Comparison of ENCODE assay signal across 31 mouse cellular contexts in the genomic region with DNA sequence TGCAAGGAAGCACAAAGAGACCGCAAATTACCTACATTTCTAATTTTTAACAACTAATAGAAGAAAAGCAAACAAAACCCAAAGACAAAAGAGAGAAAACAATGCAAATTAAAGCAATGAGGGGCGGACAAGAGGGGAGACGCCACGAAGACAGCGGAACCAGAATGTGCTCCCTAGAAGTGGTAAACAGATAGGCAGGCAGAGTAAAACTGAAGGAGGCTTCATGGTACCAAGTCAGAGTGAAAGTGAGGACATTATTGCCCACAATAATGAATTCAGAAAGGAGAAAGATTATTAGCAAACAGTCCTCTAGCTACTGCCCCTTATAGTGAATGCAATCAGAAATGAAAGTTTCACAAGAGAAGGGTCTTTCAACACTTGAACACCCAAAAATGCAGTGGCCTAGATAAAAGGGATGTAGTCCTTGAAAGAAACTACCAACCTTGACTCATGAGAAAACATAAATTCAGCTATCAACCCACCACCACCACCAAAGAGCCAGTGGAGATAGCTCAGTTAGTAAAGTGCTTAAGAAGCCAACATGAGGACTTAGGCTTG. TPM values are rescaled to one million over a fixed set of nuclear protein-coding genes. Genes with fewer than 3 reads are reported as not detected.
A peak's percentile ranks its signal among the peaks of the same experiment; 100 is the strongest.
DNase-seq lines count a peak whose midpoint lies in the region; ATAC-seq and TF ChIP-seq lines count a peak whose summit lies in the region.
"Had no signal": no experiment of that assay in that cellular context is flagged by ENCODE, and none has a peak within 500 bp of the region (broad histone marks: within the 10 kb centered on the region; RNA-seq: fewer than 3 reads in every experiment).

No protein-coding gene starts in this region.

- H3K4me2 ChIP-seq in CH12.LX (ENCODE audit: insufficient read depth, low read depth, poor library complexity, severe bottlenecking): peak overlapping the region; percentile 93
- no peak overlapping the region for H3K4me2 ChIP-seq in kidney, embryonic 15.5 days
- H3K4me2 ChIP-seq: embryonic facial prominence, embryonic 15.5 days; hindbrain, embryonic 15.5 days; intestine, embryonic 15.5 days; limb, embryonic 15.5 days; liver, embryonic 13.5 days; midbrain, embryonic 12.5 days; neural tube, embryonic 13.5 days had no signal

- H3K27ac ChIP-seq in CH12.LX (ENCODE audit: insufficient read depth, low read depth): peak overlapping the region; percentile 75
- no peak overlapping the region for H3K27ac ChIP-seq in kidney, embryonic 15.5 days
- H3K27ac ChIP-seq: embryonic facial prominence, embryonic 10.5 days; embryonic facial prominence, embryonic 15.5 days; hindbrain, embryonic 10.5 days; hindbrain, embryonic 15.5 days; intestine, embryonic 15.5 days; kidney, postnatal 0 days; limb, embryonic 10.5 days; limb, embryonic 15.5 days; liver, embryonic 13.5 days; macrophage; midbrain, embryonic 12.5 days; neural tube, embryonic 13.5 days had no signal

- ATAC-seq in inflammation-experienced regulatory T-cells, adult 6 months: peak; percentile 51
- ATAC-seq in kidney, embryonic 15.5 days (replicated peaks; ENCODE audit: low FRiP score): no peak
- ATAC-seq: forebrain, embryonic 14.5 days; intestine, embryonic 15.5 days; lung, postnatal 0 days had no signal

- no peak; the same call in 1 of the 2 replicates for TF ChIP-seq EP300 in CH12.LX (IDR thresholded peaks at IDR 0.05; ENCODE audit: low read length)

- in situ Hi-C loops in CH12.LX (cut with MboI; ENCODE audit: low pct_ligation_motif_present, low pct_unique_long_range_greater_than_20kb, low sequenced_read_pairs): no loop called here

- DNase-seq in heart, adult 11 months: peak; percentile 8
- DNase-seq in heart, adult 18-20 months: no peak
- no peak for DNase-seq in CH12.LX (ENCODE audit: extremely low read depth)
- DNase-seq in adrenal gland, postnatal 14 days: no peak
- no peak for DNase-seq in gastrocnemius, adult 18-20 months (ENCODE audit: low spot score)
- DNase-seq: adrenal gland, postnatal 10 days; cerebellum, adult 11 months; cerebellum, adult 9-11 months; gastrocnemius, postnatal 36 days; heart, postnatal 14 days; kidney, adult 2 months; layer of hippocampus, postnatal 36 days; liver, embryonic 13.5 days; lung, adult 18-20 months; thymus, postnatal 14 days had no signal

- 89% methylated on average over 5 of the region's 5 CpGs for WGBS in kidney, embryonic 15.5 days

- H3K4me1 ChIP-seq in CH12.LX (ENCODE audit: control insufficient read depth in 1 of 2, insufficient read depth in 2 of 2): peaks cover 14 to 88% of the 10 kb centered on the region in 2 experiments
- H3K4me1 ChIP-seq in kidney, embryonic 15.5 days: no peaks in the 10 kb centered on the region
- H3K4me1 ChIP-seq: embryonic facial prominence, embryonic 10.5 days; embryonic facial prominence, embryonic 15.5 days; hindbrain, embryonic 10.5 days; hindbrain, embryonic 15.5 days; intestine, embryonic 15.5 days; limb, embryonic 10.5 days; limb, embryonic 15.5 days; liver, embryonic 13.5 days; midbrain, embryonic 12.5 days; neural tube, embryonic 13.5 days had no signal

- peaks cover 18% of the 10 kb centered on the region for H3K9me3 ChIP-seq in CH12.LX (replicated peaks; ENCODE audit: low read length)
- H3K9me3 ChIP-seq in kidney, embryonic 15.5 days (replicated peaks): no peaks in the 10 kb centered on the region
- H3K9me3 ChIP-seq: embryonic facial prominence, embryonic 15.5 days; hindbrain, embryonic 15.5 days; intestine, embryonic 15.5 days; limb, embryonic 10.5 days; limb, embryonic 15.5 days; liver, embryonic 13.5 days; midbrain, embryonic 12.5 days had no signal

- peaks cover 91% of the 10 kb centered on the region for H3K79me2 ChIP-seq in CH12.LX (replicated peaks; ENCODE audit: control insufficient read depth, extremely low read depth, insufficient read depth, poor library complexity, severe bottlenecking)

- peaks cover 25 to 63% of the 10 kb centered on the region in 2 experiments for H3K36me3 ChIP-seq in CH12.LX (replicated peaks in 1 of 2; ENCODE audit: control insufficient read depth in 1 of 2, insufficient read depth in 1 of 2, low read length in 1 of 2)
- H3K36me3 ChIP-seq in kidney, embryonic 15.5 days: no peaks in the 10 kb centered on the region
- H3K36me3 ChIP-seq: embryonic facial prominence, embryonic 10.5 days; embryonic facial prominence, embryonic 15.5 days; hindbrain, embryonic 10.5 days; hindbrain, embryonic 15.5 days; intestine, embryonic 15.5 days; limb, embryonic 10.5 days; limb, embryonic 15.5 days; liver, embryonic 13.5 days; midbrain, embryonic 12.5 days; neural tube, embryonic 13.5 days had no signal

- dilution Hi-C loops in CH12.LX (cut with MboI; ENCODE audit: extremely low pct_ligation_motif_present, extremely low pct_unique_long_range_greater_than_20kb, low sequenced_read_pairs): no loop called here

- no peaks in the 10 kb centered on the region for H3K27me3 ChIP-seq in CH12.LX (replicated peaks)
- H3K27me3 ChIP-seq in kidney, embryonic 15.5 days: no peaks in the 10 kb centered on the region
- H3K27me3 ChIP-seq: embryonic facial prominence, embryonic 15.5 days; hindbrain, embryonic 15.5 days; intestine, embryonic 15.5 days; limb, embryonic 15.5 days; liver, embryonic 13.5 days; midbrain, embryonic 12.5 days; neural tube, embryonic 13.5 days had no signal

- no peak for TF ChIP-seq POLR2A in CH12.LX (IDR thresholded peaks at IDR 0.05; ENCODE audit: low read depth, low read length)

- TF ChIP-seq RAD21 in CH12.LX (IDR thresholded peaks at IDR 0.05; ENCODE audit: low read depth, low read length): no peak

- peak overlapping the region; percentile 56 for H3K9ac ChIP-seq in CH12.LX (ENCODE audit: insufficient read depth, low read depth)
- no peak overlapping the region for H3K9ac ChIP-seq in kidney, embryonic 15.5 days
- H3K9ac ChIP-seq: embryonic facial prominence, embryonic 15.5 days; hindbrain, embryonic 15.5 days; intestine, embryonic 15.5 days; limb, embryonic 15.5 days; liver, embryonic 13.5 days; midbrain, embryonic 12.5 days; neural tube, embryonic 13.5 days had no signal

- TF ChIP-seq CTCF in CH12.LX (conservative IDR thresholded peaks at IDR 0.05 in 1 of 2, IDR thresholded peaks at IDR 0.05 in 1 of 2; ENCODE audit: low read depth in 2 of 2, low read length in 2 of 2): no peak

- peak overlapping the region in 1 of 3 experiments; percentile 17 for H3K4me3 ChIP-seq in CH12.LX (replicated peaks in 1 of 3; ENCODE audit: low read depth in 2 of 3, low read length in 2 of 3, poor library complexity in 1 of 3)
- H3K4me3 ChIP-seq in kidney, embryonic 15.5 days (replicated peaks): no peak overlapping the region
- H3K4me3 ChIP-seq: embryonic facial prominence, embryonic 10.5 days; embryonic facial prominence, embryonic 15.5 days; hindbrain, embryonic 10.5 days; hindbrain, embryonic 15.5 days; intestine, embryonic 15.5 days; limb, embryonic 10.5 days; limb, embryonic 15.5 days; liver, embryonic 13.5 days; midbrain, embryonic 12.5 days; myocyte; neural tube, embryonic 13.5 days had no signal

TF ChIP-seq in CH12.LX, 34 proteins besides CTCF, POLR2A, EP300 and RAD21:
- TF ChIP-seq TCF12 (IDR thresholded peaks at IDR 0.05; ENCODE audit: low read depth, low read length) (peak; percentile 25), MYC (IDR thresholded peaks at IDR 0.05; ENCODE audit: low read depth, low read length) (no peak), ZKSCAN1 (IDR thresholded peaks at IDR 0.05; ENCODE audit: borderline replicate concordance, low read depth, low read length) (no peak), MAX (IDR thresholded peaks at IDR 0.05; ENCODE audit: low read length) (no peak), HCFC1 (IDR thresholded peaks at IDR 0.05; ENCODE audit: low read depth, low read length) (no peak), SMC3 (IDR thresholded peaks at IDR 0.05; ENCODE audit: low read depth, low read length) (no peak), GABPA (IDR thresholded peaks at IDR 0.05; ENCODE audit: insufficient replicate concordance, low read depth, low read length) (no peak), CHD2 (IDR thresholded peaks at IDR 0.05; ENCODE audit: low read length) (no peak), SIN3A (IDR thresholded peaks at IDR 0.05; ENCODE audit: low read length) (no peak), USF2 (conservative IDR thresholded peaks at IDR 0.05; ENCODE audit: low read depth, low read length) (no peak), ZC3H11A (IDR thresholded peaks at IDR 0.05; ENCODE audit: low read depth, low read length) (no peak), POLR2AphosphoS2 (IDR thresholded peaks at IDR 0.05; ENCODE audit: low read depth, low read length) (no peak), PAX5 (IDR thresholded peaks at IDR 0.05; ENCODE audit: low read length) (no peak), CHD1 (IDR thresholded peaks at IDR 0.05; ENCODE audit: low read depth, low read length) (0 out of 2 replicates have a peak, but pooled peaks have one; percentile 74), BHLHE40 (IDR thresholded peaks at IDR 0.05; ENCODE audit: low read depth, low read length) (no peak), IRF4 (IDR thresholded peaks at IDR 0.05; ENCODE audit: low read depth, low read length) (peak; percentile 70; the same call in 1 of the 2 replicates), KAT2A (IDR thresholded peaks at IDR 0.05; ENCODE audit: insufficient replicate concordance, low read length) (no peak), E2F4 (IDR thresholded peaks at IDR 0.05; ENCODE audit: insufficient replicate concordance, low read depth, low read length) (no peak), JUND (conservative IDR thresholded peaks at IDR 0.05; ENCODE audit: low read depth, low read length) (peak; percentile 50; the same call in 1 of the 2 replicates)

RNA-seq across cellular contexts. Expression of gene Dock2, which starts 21.0 kb away (rescaled TPM):
- total RNA-seq in heart, adult 18-20 months (2021): 1 to 10 TPM; 1.9 to 6.0 TPM
- total RNA-seq in CH12.LX (2012; rRNA removed) (109 and 133 TPM in 2 replicates), CH12.LX (2014; rRNA removed) (79.6 and 83.8 TPM in 2 replicates)
- polyA plus RNA-seq in CH12.LX (2012; ENCODE audit: insufficient read length, low read depth): 137 and 151 TPM in 2 replicates
- polyA plus RNA-seq in inflammation-experienced regulatory T-cells, adult 6 months (2017; shearing (Covaris generic)): 100 to 1,000 TPM; 257 to 323 (median 288) TPM
- total RNA-seq in adrenal gland, postnatal 14 days (2021): 4.3 and 20.3 TPM in 2 replicates
- 1.0 and 1.1 TPM in 2 replicates for polyA plus RNA-seq in kidney, embryonic 15.5 days (2015; fragmentation: Nextera tagmentation; extraction: Ambion mirVana)
- total RNA-seq in gastrocnemius, adult 18-20 months (2021): under 1 TPM; 0.62 to 0.85 TPM
- polyA plus RNA-seq: myocyte had no signal
